Mouse (Mus musculus) olfactory bulb, adult 2 months (tissue): Measurements from ENCODE around the gene Psma7.

Source experiments
- CTCF ChIP-seq: fragments of 200-500 bp; IDR thresholded peaks from 2 replicates; pipeline ENCODE4 v1.5.1; 2012; ENCODE audit warnings: low read depth, mild to moderate bottlenecking, low read length, moderate library complexity; ENCODE audit not compliant: insufficient read depth
- POLR2A ChIP-seq: fragments of 200-500 bp; IDR thresholded peaks from 2 replicates; pipeline ENCODE4 v1.6.1; 2012; ENCODE audit warnings: mild to moderate bottlenecking, low read depth, low read length, moderate library complexity; ENCODE audit not compliant: insufficient read depth

GRCm38 (mm10) chr2:180025861-180026200 lies 16.4 kb downstream of the Psma7 start:
- TF ChIP-seq CTCF, result no peak
- TF ChIP-seq POLR2A, result no peak
